Mouse (Mus musculus) monocyte, adult 5-6 weeks (primary cell): ENCODE data around the gene Uvrag. TPM values are rescaled to one million over a fixed set of nuclear protein-coding genes. Genes with fewer than 3 reads are reported as not detected.

ENCODE experiments used
- ATAC-seq: fragments of 153-309, 156-312 bp; replicated peaks from 2 replicates; pipeline ENCODE4 v1.8.0; 2017; ENCODE audit warnings: mild to moderate bottlenecking; ENCODE audit not compliant: low TSS enrichment, insufficient number of reproducible peaks, severe bottlenecking, poor library complexity, low FRiP score
- total RNA-seq: library from RNA; stranded (forward); fragments of 200-1000, 200-491, 200-594 nt; gene quantifications from 3 replicates; pipeline ENCODE4 v1.2.3, GENCODE M21; 2017

Uvrag gene
- 90.8 to 94.9 TPM (median 92.1 TPM) in 3 replicates for total RNA-seq

- ATAC-seq, result peak; percentile 90
Measured at GRCm38 (mm10) chr7:99140984-99141918, at the start of gene Uvrag. TSS of gene Uvrag (minus strand) at chr7:99141141.

- peak; percentile 69 for ATAC-seq
Measured at GRCm38 (mm10) chr7:99189885-99190284, 48.9 kb upstream of the Uvrag start.

GRCm38 (mm10) chr7:99188630-99189029, 47.7 kb upstream of the Uvrag start:
- no peak for ATAC-seq

GRCm38 (mm10) chr7:99187451-99187850, 46.5 kb upstream of the Uvrag start:
- no peak for ATAC-seq

GRCm38 (mm10) chr7:99185405-99185804, 44.5 kb upstream of the Uvrag start:
- ATAC-seq, result no peak

GRCm38 (mm10) chr7:99183751-99184150, 42.8 kb upstream of the Uvrag start:
- ATAC-seq, result peak; percentile 68

GRCm38 (mm10) chr7:99182432-99183172, 41.7 kb upstream of the Uvrag start, which contains the start of gene Dgat2:
TSS of gene Dgat2 (minus strand) at chr7:99182719.
- peak; percentile 75 for ATAC-seq

- ATAC-seq, result no peak
Measured at GRCm38 (mm10) chr7:99181619-99182431, 40.9 kb upstream of the Uvrag start.

GRCm38 (mm10) chr7:99180162-99180561, 39.2 kb upstream of the Uvrag start:
- ATAC-seq, result no peak

- no peak for ATAC-seq
Measured at GRCm38 (mm10) chr7:99179271-99179670, 38.3 kb upstream of the Uvrag start.

GRCm38 (mm10) chr7:99177386-99177785, 36.4 kb upstream of the Uvrag start:
- no peak for ATAC-seq

- ATAC-seq, result no peak
Measured at GRCm38 (mm10) chr7:99175666-99176065, 34.7 kb upstream of the Uvrag start.

GRCm38 (mm10) chr7:99175118-99175517, 34.2 kb upstream of the Uvrag start:
- no peak for ATAC-seq

- no peak for ATAC-seq
Measured at GRCm38 (mm10) chr7:99174006-99174405, 33.1 kb upstream of the Uvrag start.

- peak; percentile 57 for ATAC-seq
Measured at GRCm38 (mm10) chr7:99172898-99173297, 32.0 kb upstream of the Uvrag start.

GRCm38 (mm10) chr7:99171730-99172463, 31.0 kb upstream of the Uvrag start:
- ATAC-seq, result no peak

- no peak for ATAC-seq
Measured at GRCm38 (mm10) chr7:99170519-99170918, 29.6 kb upstream of the Uvrag start.

- ATAC-seq, result no peak
Measured at GRCm38 (mm10) chr7:99169717-99170403, 28.9 kb upstream of the Uvrag start.
